Mouse (Mus musculus): ENCODE measurements around the gene Arrb2.

DNA sequence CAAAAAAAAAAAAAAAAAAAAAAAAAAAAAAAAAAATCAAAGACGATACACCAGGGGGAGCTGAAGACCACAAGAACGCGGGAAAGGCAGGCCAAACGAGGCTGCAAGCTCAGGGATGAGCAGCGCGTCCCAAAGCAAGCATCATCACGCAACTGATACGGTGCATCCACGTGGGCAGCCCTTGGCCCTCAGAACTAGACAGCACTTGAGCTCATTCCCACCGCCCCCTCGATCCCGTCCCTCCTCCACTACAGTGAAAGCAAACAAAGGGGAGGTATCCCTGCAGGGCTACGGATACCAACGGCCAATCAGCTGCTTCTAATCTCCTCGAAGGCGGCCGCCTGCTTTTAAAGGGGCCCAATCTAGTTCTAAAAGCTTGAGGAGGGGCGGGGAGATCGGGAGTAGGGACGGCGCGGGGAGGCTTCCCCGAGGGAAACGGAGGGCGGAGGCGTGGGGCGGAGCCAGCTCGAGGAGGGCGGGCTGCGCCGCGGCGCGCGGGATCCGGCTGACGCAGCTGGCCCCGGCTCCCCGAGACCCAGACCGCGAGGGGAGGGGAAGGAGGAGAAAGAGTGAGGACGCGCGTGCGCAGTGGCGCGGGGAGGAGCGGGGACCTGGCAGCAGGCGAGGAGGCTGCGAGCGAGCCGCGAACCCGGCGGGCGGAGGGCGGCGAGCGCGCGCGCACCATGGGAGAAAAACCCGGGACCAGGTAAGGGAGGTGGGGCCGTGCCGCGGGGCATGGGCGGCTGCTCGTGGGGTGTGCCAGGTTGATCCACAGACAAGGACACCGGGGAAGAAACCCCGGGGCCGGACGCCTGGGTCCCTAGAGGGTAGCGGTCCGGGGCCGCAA lies at the start of gene Arrb2:
- TF ChIP-seq CTCF (IDR thresholded peaks at IDR 0.05; ENCODE audit: borderline replicate concordance, extremely low read depth, insufficient read depth, insufficient read length) = peak; percentile 55
- TF ChIP-seq POLR2A (IDR thresholded peaks at IDR 0.05; ENCODE audit: borderline replicate concordance, extremely low read depth, insufficient read depth, insufficient read length, poor library complexity, severe bottlenecking) = peak; percentile 86
